In the genomic region with DNA sequence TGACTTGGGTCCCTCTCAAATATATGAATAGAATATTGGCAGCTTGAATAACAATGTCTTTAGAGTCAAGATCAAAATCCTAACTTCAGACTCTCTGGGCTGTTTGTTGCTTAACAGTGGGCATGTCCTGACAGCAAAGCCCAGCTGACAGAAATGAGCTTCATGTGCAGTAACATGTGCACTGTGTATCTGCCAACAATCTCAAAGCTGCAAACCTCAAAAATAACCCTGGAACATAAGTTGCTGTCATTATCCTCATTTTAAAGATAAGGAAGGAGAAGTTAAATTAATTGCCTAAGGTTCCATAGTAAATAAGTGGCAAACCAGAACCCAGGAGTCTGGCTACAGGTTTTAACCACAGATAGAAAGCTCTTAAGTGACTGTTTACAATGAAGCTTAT, we compare ENCODE assay signal across 1 mouse cellular context.
TF ChIP-seq lines count a peak whose summit lies in the region.

No protein-coding gene starts in this region.

TF ChIP-seq in MEL, 35 proteins besides CTCF, POLR2A, EP300 and RAD21 (continued from another document):
- no peak for TF ChIP-seq MAZ (IDR thresholded peaks at IDR 0.05; ENCODE audit: low read depth, low read length)
- no peak for TF ChIP-seq TCF12 (IDR thresholded peaks at IDR 0.05; ENCODE audit: low read depth, low read length)
- TF ChIP-seq TBP (IDR thresholded peaks at IDR 0.05; ENCODE audit: low read depth, low read length): no peak
- no peak for TF ChIP-seq NELFE (IDR thresholded peaks at IDR 0.05; ENCODE audit: low read depth, low read length)
- peak; percentile 50; the same call in 1 of the 2 replicates for TF ChIP-seq MAFK (IDR thresholded peaks at IDR 0.05; ENCODE audit: borderline replicate concordance, low read depth, low read length)
- peak; percentile 82 for TF ChIP-seq MXI1 (IDR thresholded peaks at IDR 0.05; ENCODE audit: low read depth, low read length)
- peak; percentile 74; the same call in 1 of the 2 replicates for TF ChIP-seq MYC (IDR thresholded peaks at IDR 0.05; ENCODE audit: low read depth, low read length)
- TF ChIP-seq UBTF (IDR thresholded peaks at IDR 0.05; ENCODE audit: borderline replicate concordance, insufficient read depth, low read depth, low read length): no peak
- TF ChIP-seq ZKSCAN1 (IDR thresholded peaks at IDR 0.05; ENCODE audit: low read depth, low read length): no peak
- TF ChIP-seq MEF2A (IDR thresholded peaks at IDR 0.05; ENCODE audit: extremely low read depth, insufficient replicate concordance, low read depth, low read length, poor library complexity, severe bottlenecking): no peak
- no peak for TF ChIP-seq ZC3H11A (IDR thresholded peaks at IDR 0.05; ENCODE audit: low read depth, low read length)
